11 mouse cellular contexts compared by ENCODE assay signal in genomic region chr7:19179936-19180335, GRCm38 (mm10). TPM values are rescaled to one million over a fixed set of nuclear protein-coding genes. Genes with fewer than 3 reads are reported as not detected.
A peak's percentile ranks its signal among the peaks of the same experiment; 100 is the strongest.
DNase-seq lines count a peak whose midpoint lies in the region; ATAC-seq and TF ChIP-seq lines count a peak whose summit lies in the region.
"Had no signal": no experiment of that assay in that cellular context is flagged by ENCODE, and none has a peak within 500 bp of the region (broad histone marks: within the 10 kb centered on the region; RNA-seq: fewer than 3 reads in every experiment).

No protein-coding gene starts in this region.

- 0 out of 2 replicates have a peak overlapping the region, but pooled peaks have one; percentile 45 for H3K4me2 ChIP-seq in intestine, embryonic 14.5 days (ENCODE audit: low read length)
- no peak overlapping the region for H3K4me2 ChIP-seq in intestine, embryonic 15.5 days (replicated peaks)
- H3K4me2 ChIP-seq in forebrain, postnatal 0 days (ENCODE audit: low read depth), result peak overlapping the region; percentile 56
- H3K4me2 ChIP-seq in liver, embryonic 15.5 days, result peak overlapping the region; percentile 49

- H3K27ac ChIP-seq in intestine, embryonic 14.5 days (ENCODE audit: low read depth), result no peak overlapping the region
- no peak overlapping the region for H3K27ac ChIP-seq in intestine, embryonic 15.5 days
- H3K27ac ChIP-seq in forebrain, postnatal 0 days (ENCODE audit: low read depth, low read length), result no peak overlapping the region
- no peak overlapping the region for H3K27ac ChIP-seq in liver, embryonic 15.5 days (replicated peaks)

- no peak for DNase-seq in intestine, embryonic 14.5 days (ENCODE audit: low spot score)
- DNase-seq in forebrain, postnatal 0 days, result no peak
- DNase-seq in gastrocnemius, adult 18-20 months (ENCODE audit: low spot score), result no peak
- DNase-seq in thymus, postnatal 14 days, result no peak
- no peak for DNase-seq in urinary bladder, postnatal 10 days (ENCODE audit: low spot score)
- DNase-seq: lung, postnatal 10 days; right cerebral cortex, postnatal 14 days had no signal

- 36% methylated on average over 6 of the region's 6 CpGs for WGBS in intestine, embryonic 14.5 days
- 39% methylated on average over 6 of the region's 6 CpGs for WGBS in intestine, embryonic 15.5 days
- WGBS in forebrain, postnatal 0 days, result 48% methylated on average over 6 of the region's 6 CpGs
- WGBS in liver, embryonic 15.5 days (ENCODE audit: insufficient replicate concordance), result 34% methylated on average over 6 of the region's 6 CpGs

- peaks cover 55% of the 10 kb centered on the region for H3K27me3 ChIP-seq in intestine, embryonic 14.5 days (replicated peaks; ENCODE audit: control insufficient read depth, insufficient read depth, low read length)
- H3K27me3 ChIP-seq in intestine, embryonic 15.5 days (replicated peaks), result peaks cover 50% of the 10 kb centered on the region
- peaks cover 26% of the 10 kb centered on the region for H3K27me3 ChIP-seq in E14TG2a.4 (ENCODE audit: insufficient read depth, low read length)
- peaks cover 5% of the 10 kb centered on the region; the same call in 1 of the 2 replicates for H3K27me3 ChIP-seq in forebrain, postnatal 0 days (ENCODE audit: insufficient read depth, low read length)
- peaks cover 65% of the 10 kb centered on the region for H3K27me3 ChIP-seq in liver, embryonic 15.5 days

- peaks cover 17% of the 10 kb centered on the region for H3K4me1 ChIP-seq in intestine, embryonic 14.5 days (replicated peaks; ENCODE audit: control insufficient read depth, insufficient read depth, low read length)
- H3K4me1 ChIP-seq in intestine, embryonic 15.5 days (replicated peaks), result peaks cover 21% of the 10 kb centered on the region
- peaks cover 78% of the 10 kb centered on the region for H3K4me1 ChIP-seq in E14TG2a.4 (replicated peaks; ENCODE audit: low read depth, low read length)
- H3K4me1 ChIP-seq in forebrain, postnatal 0 days (ENCODE audit: insufficient read depth), result peaks cover 7% of the 10 kb centered on the region; the same call in 1 of the 2 replicates
- peaks cover 53% of the 10 kb centered on the region for H3K4me1 ChIP-seq in liver, embryonic 15.5 days (replicated peaks)

- H3K9ac ChIP-seq in intestine, embryonic 14.5 days (ENCODE audit: low read length), result no peak overlapping the region
- H3K9ac ChIP-seq in intestine, embryonic 15.5 days, result no peak overlapping the region
- H3K9ac ChIP-seq in forebrain, postnatal 0 days, result peak overlapping the region; percentile 39; the same call in 1 of the 2 replicates
- H3K9ac ChIP-seq in liver, embryonic 15.5 days, result no peak overlapping the region

- ATAC-seq in intestine, embryonic 14.5 days (replicated peaks; ENCODE audit: low FRiP score, low TSS enrichment, low read depth), result no peak
- ATAC-seq in intestine, embryonic 15.5 days, result no peak
- ATAC-seq in forebrain, postnatal 0 days, result no peak
- ATAC-seq in liver, embryonic 15.5 days (ENCODE audit: insufficient read depth), result no peak

- no peak for TF ChIP-seq CTCF in E14TG2a.4 (conservative IDR thresholded peaks at IDR 0.05; ENCODE audit: low read length)
- no peak for TF ChIP-seq CTCF in forebrain, postnatal 0 days (IDR thresholded peaks at IDR 0.05; ENCODE audit: low read depth)

- H3K4me3 ChIP-seq in intestine, embryonic 14.5 days (ENCODE audit: low read depth, low read length), result no peak overlapping the region
- no peak overlapping the region for H3K4me3 ChIP-seq in intestine, embryonic 15.5 days (replicated peaks)
- peak overlapping the region; percentile 71 for H3K4me3 ChIP-seq in E14TG2a.4 (replicated peaks; ENCODE audit: low read length)
- peak overlapping the region; percentile 70; the same call in 1 of the 2 replicates for H3K4me3 ChIP-seq in forebrain, postnatal 0 days (ENCODE audit: low read depth, low read length)
- no peak overlapping the region for H3K4me3 ChIP-seq in liver, embryonic 15.5 days (replicated peaks)

- H3K36me3 ChIP-seq in intestine, embryonic 14.5 days (ENCODE audit: control insufficient read depth, insufficient read depth, low read length), result no peaks in the 10 kb centered on the region
- H3K36me3 ChIP-seq in intestine, embryonic 15.5 days, result no peaks in the 10 kb centered on the region
- H3K36me3 ChIP-seq in E14TG2a.4 (ENCODE audit: insufficient read depth, low read length), result peaks cover 10% of the 10 kb centered on the region
- peaks cover 24% of the 10 kb centered on the region for H3K36me3 ChIP-seq in forebrain, postnatal 0 days (ENCODE audit: insufficient read depth)
- no peaks in the 10 kb centered on the region for H3K36me3 ChIP-seq in liver, embryonic 15.5 days (replicated peaks)

- H3K9me3 ChIP-seq in intestine, embryonic 14.5 days (ENCODE audit: control insufficient read depth, low read length), result 0 out of 2 replicates have a peak, but pooled peaks cover 4% of the 10 kb centered on the region
- no peaks in the 10 kb centered on the region; the same call in 1 of the 2 replicates for H3K9me3 ChIP-seq in intestine, embryonic 15.5 days
- H3K9me3 ChIP-seq in E14TG2a.4 (ENCODE audit: low read length), result no peaks in the 10 kb centered on the region
- H3K9me3 ChIP-seq in forebrain, postnatal 0 days (ENCODE audit: low read length), result no peaks in the 10 kb centered on the region
- 0 out of 2 replicates have a peak, but pooled peaks cover 4% of the 10 kb centered on the region for H3K9me3 ChIP-seq in liver, embryonic 15.5 days (replicated peaks)

RNA-seq across cellular contexts. Expression of gene Eml2, which starts 3.7 kb away (rescaled TPM):
- 1.9 and 2.9 TPM in 2 replicates for polyA plus RNA-seq in intestine, embryonic 14.5 days (2014; fragmentation: Nextera tagmentation; extraction: Ambion mirVana)
- polyA plus RNA-seq in intestine, embryonic 15.5 days (2015; fragmentation: Nextera tagmentation; extraction: Ambion mirVana), result 6.5 and 7.3 TPM in 2 replicates
- 63.6 and 64.8 TPM in 2 replicates for total RNA-seq in forebrain, postnatal 0 days (2014; rRNA removed)
- polyA plus RNA-seq in forebrain, postnatal 0 days (2015; fragmentation: Nextera tagmentation; extraction: Ambion mirVana), result 7.9 and 9.9 TPM in 2 replicates
- polyA plus RNA-seq in liver, embryonic 15.5 days (2015; fragmentation: Nextera tagmentation; extraction: Ambion mirVana), result 3.9 and 4.2 TPM in 2 replicates
- 10 to 100 TPM; 13.9 to 15.0 TPM for total RNA-seq in gastrocnemius, adult 18-20 months (2021)

RNA-seq across cellular contexts. Expression of gene Gipr, which starts 14.0 kb away (rescaled TPM):
- 2.2 and 2.7 TPM in 2 replicates for polyA plus RNA-seq in intestine, embryonic 14.5 days (2014; fragmentation: Nextera tagmentation; extraction: Ambion mirVana)
- polyA plus RNA-seq in intestine, embryonic 15.5 days (2015; fragmentation: Nextera tagmentation; extraction: Ambion mirVana), result 2.5 and 2.8 TPM in 2 replicates
- total RNA-seq in forebrain, postnatal 0 days (2014; rRNA removed), result 16.9 and 20.2 TPM in 2 replicates
- polyA plus RNA-seq in forebrain, postnatal 0 days (2015; fragmentation: Nextera tagmentation; extraction: Ambion mirVana), result 5.3 and 8.0 TPM in 2 replicates
- 0.36 and 1.0 TPM in 2 replicates for polyA plus RNA-seq in liver, embryonic 15.5 days (2015; fragmentation: Nextera tagmentation; extraction: Ambion mirVana)
- total RNA-seq in gastrocnemius, adult 18-20 months (2021), result not detected
- polyA plus RNA-seq: inflammation-experienced regulatory T-cells, adult 6 months had no signal

RNA-seq across cellular contexts. Expression of gene Snrpd2, which starts 30.4 kb away (rescaled TPM):
- polyA plus RNA-seq in intestine, embryonic 14.5 days (2014; fragmentation: Nextera tagmentation; extraction: Ambion mirVana), result 166 and 167 TPM in 2 replicates
- polyA plus RNA-seq in intestine, embryonic 15.5 days (2015; fragmentation: Nextera tagmentation; extraction: Ambion mirVana), result 138 TPM in 2 replicates
- total RNA-seq in forebrain, postnatal 0 days (2014; rRNA removed), result 50.0 and 88.1 TPM in 2 replicates
- polyA plus RNA-seq in forebrain, postnatal 0 days (2015; fragmentation: Nextera tagmentation; extraction: Ambion mirVana), result 124 and 172 TPM in 2 replicates
- polyA plus RNA-seq in liver, embryonic 15.5 days (2015; fragmentation: Nextera tagmentation; extraction: Ambion mirVana), result 52.8 and 55.6 TPM in 2 replicates
- 10 to 100 TPM; 50.5 to 55.4 TPM for total RNA-seq in gastrocnemius, adult 18-20 months (2021)

RNA-seq across cellular contexts. Expression of gene Qpctl, which starts 30.8 kb away (rescaled TPM):
- 10.1 and 11.0 TPM in 2 replicates for polyA plus RNA-seq in intestine, embryonic 14.5 days (2014; fragmentation: Nextera tagmentation; extraction: Ambion mirVana)
- 9.2 and 11.5 TPM in 2 replicates for polyA plus RNA-seq in intestine, embryonic 15.5 days (2015; fragmentation: Nextera tagmentation; extraction: Ambion mirVana)
- 12.3 and 14.4 TPM in 2 replicates for total RNA-seq in forebrain, postnatal 0 days (2014; rRNA removed)
- polyA plus RNA-seq in forebrain, postnatal 0 days (2015; fragmentation: Nextera tagmentation; extraction: Ambion mirVana), result 19.8 and 23.3 TPM in 2 replicates
- polyA plus RNA-seq in liver, embryonic 15.5 days (2015; fragmentation: Nextera tagmentation; extraction: Ambion mirVana), result 4.1 and 4.6 TPM in 2 replicates
- total RNA-seq in gastrocnemius, adult 18-20 months (2021), result 1 to 10 TPM; 1.9 to 2.0 TPM

RNA-seq across cellular contexts. Expression of gene Gpr4, which starts 32.4 kb away (rescaled TPM):
- 1.2 and 1.5 TPM in 2 replicates for polyA plus RNA-seq in intestine, embryonic 14.5 days (2014; fragmentation: Nextera tagmentation; extraction: Ambion mirVana)
- polyA plus RNA-seq in intestine, embryonic 15.5 days (2015; fragmentation: Nextera tagmentation; extraction: Ambion mirVana), result 1.4 and 1.5 TPM in 2 replicates
- 2.2 and 2.5 TPM in 2 replicates for total RNA-seq in forebrain, postnatal 0 days (2014; rRNA removed)
- 5.9 and 6.0 TPM in 2 replicates for polyA plus RNA-seq in forebrain, postnatal 0 days (2015; fragmentation: Nextera tagmentation; extraction: Ambion mirVana)
- 0.50 TPM in 2 replicates for polyA plus RNA-seq in liver, embryonic 15.5 days (2015; fragmentation: Nextera tagmentation; extraction: Ambion mirVana)
- total RNA-seq in gastrocnemius, adult 18-20 months (2021), result 1 to 10 TPM; 1.3 to 3.3 TPM

Comparison
In these comparisons a context has a peak if more than half of its experiments do, and no peak if none do; other contexts are left out.
1. H3K4me3 ChIP-seq: peak in E14TG2a.4 (single experiment) and forebrain, postnatal 0 days (single experiment); none in intestine, embryonic 14.5 days (single experiment), intestine, embryonic 15.5 days (single experiment) and liver, embryonic 15.5 days (single experiment).